ENCODE assay signal across 25 mouse cellular contexts in genomic region chr7:129258331-129258730, GRCm38 (mm10). TPM values are rescaled to one million over a fixed set of nuclear protein-coding genes. Genes with fewer than 3 reads are reported as not detected.
DNase-seq lines count a peak whose midpoint lies in the region; ATAC-seq lines count a peak whose summit lies in the region.
"Had no signal": no experiment of that assay in that cellular context is flagged by ENCODE, and none has a peak within 500 bp of the region (broad histone marks: within the 10 kb centered on the region; RNA-seq: fewer than 3 reads in every experiment).

No protein-coding gene starts in this region.

- DNase-seq in hindbrain, embryonic 11.5 days (ENCODE audit: low spot score): no peak
- DNase-seq in ZHBTc4 (ENCODE audit: low read depth, low spot score): peak; percentile 60
- DNase-seq in left cerebral cortex, postnatal 25 days (ENCODE audit: low spot score in 2 of 2): no peak
- DNase-seq in B cell, adult 2 months: no peak
- DNase-seq: adrenal gland, postnatal 25 days; cerebellum, adult 11 months; cerebellum, postnatal 14 days; forebrain, postnatal 0 days; kidney, postnatal 4 days; layer of hippocampus, adult 9-11 months; right cerebral cortex, adult 18-20 months; thymus, postnatal 25 days had no signal

- WGBS in hindbrain, embryonic 13.5 days: 71% methylated on average over 7 of the region's 7 CpGs
- WGBS in hindbrain, embryonic 11.5 days: 70% methylated on average over 7 of the region's 7 CpGs
- 62% methylated on average over 7 of the region's 7 CpGs for WGBS in hindbrain, embryonic 16.5 days
- WGBS in midbrain, embryonic 15.5 days: 55% methylated on average over 7 of the region's 7 CpGs

- H3K27me3 ChIP-seq in hindbrain, embryonic 13.5 days: peaks cover 42% of the 10 kb centered on the region
- peaks cover 16% of the 10 kb centered on the region for H3K27me3 ChIP-seq in hindbrain, embryonic 11.5 days (ENCODE audit: control insufficient read depth, insufficient read depth, low read length)
- peaks cover 5% of the 10 kb centered on the region; the same call in 1 of the 2 replicates for H3K27me3 ChIP-seq in hindbrain, embryonic 16.5 days (replicated peaks; ENCODE audit: control insufficient read depth, insufficient read depth, low read length)
- peaks cover 3% of the 10 kb centered on the region for H3K27me3 ChIP-seq in midbrain, embryonic 15.5 days (replicated peaks)

- no peak overlapping the region for H3K9ac ChIP-seq in hindbrain, embryonic 13.5 days
- H3K9ac ChIP-seq in hindbrain, embryonic 11.5 days (ENCODE audit: low read depth, low read length): no peak overlapping the region
- H3K9ac ChIP-seq in hindbrain, embryonic 16.5 days (ENCODE audit: low read depth, low read length): no peak overlapping the region
- no peak overlapping the region for H3K9ac ChIP-seq in midbrain, embryonic 15.5 days
- H3K9ac ChIP-seq: embryonic facial prominence, embryonic 12.5 days; forebrain, postnatal 0 days; heart, embryonic 12.5 days; liver, embryonic 14.5 days; lung, embryonic 15.5 days had no signal

- intact Hi-C loops in left cerebral cortex, postnatal 25 days (cut with DNase I): no loop called here

- no peak for ATAC-seq in hindbrain, embryonic 13.5 days (ENCODE audit: low FRiP score)
- no peak for ATAC-seq in hindbrain, embryonic 11.5 days (ENCODE audit: low FRiP score)
- no peak for ATAC-seq in hindbrain, embryonic 16.5 days
- no peak for ATAC-seq in midbrain, embryonic 15.5 days (replicated peaks)
- ATAC-seq: forebrain, postnatal 0 days; Patski had no signal

- no peaks in the 10 kb centered on the region for H3K36me3 ChIP-seq in hindbrain, embryonic 13.5 days
- H3K36me3 ChIP-seq in hindbrain, embryonic 11.5 days (ENCODE audit: control insufficient read depth, insufficient read depth, low read length): no peaks in the 10 kb centered on the region
- no peaks in the 10 kb centered on the region for H3K36me3 ChIP-seq in hindbrain, embryonic 16.5 days (ENCODE audit: control insufficient read depth, insufficient read depth, low read length)
- no peaks in the 10 kb centered on the region for H3K36me3 ChIP-seq in midbrain, embryonic 15.5 days (replicated peaks)
- H3K36me3 ChIP-seq: embryonic facial prominence, embryonic 12.5 days; heart, embryonic 12.5 days; lung, embryonic 15.5 days had no signal

- peaks cover 21% of the 10 kb centered on the region for H3K4me1 ChIP-seq in hindbrain, embryonic 13.5 days (replicated peaks)
- H3K4me1 ChIP-seq in hindbrain, embryonic 11.5 days (replicated peaks; ENCODE audit: control insufficient read depth, insufficient read depth, low read length): 0 out of 2 replicates have a peak, but pooled peaks cover 2% of the 10 kb centered on the region
- H3K4me1 ChIP-seq in hindbrain, embryonic 16.5 days (ENCODE audit: control insufficient read depth, insufficient read depth, low read depth, low read length): peaks cover 11% of the 10 kb centered on the region
- peaks cover 19% of the 10 kb centered on the region for H3K4me1 ChIP-seq in midbrain, embryonic 15.5 days
- H3K4me1 ChIP-seq: embryonic facial prominence, embryonic 12.5 days had no signal

- H3K9me3 ChIP-seq in hindbrain, embryonic 13.5 days: no peaks in the 10 kb centered on the region
- H3K9me3 ChIP-seq in hindbrain, embryonic 11.5 days (ENCODE audit: control insufficient read depth, low read length): no peaks in the 10 kb centered on the region
- no peaks in the 10 kb centered on the region for H3K9me3 ChIP-seq in hindbrain, embryonic 16.5 days (ENCODE audit: control insufficient read depth, low read length)
- no peaks in the 10 kb centered on the region for H3K9me3 ChIP-seq in midbrain, embryonic 15.5 days
- H3K9me3 ChIP-seq: embryonic facial prominence, embryonic 12.5 days; heart, embryonic 12.5 days; lung, embryonic 15.5 days had no signal

- H3K4me3 ChIP-seq in hindbrain, embryonic 13.5 days: 0 out of 2 replicates have a peak overlapping the region, but pooled peaks have one; percentile 50
- no peak overlapping the region for H3K4me3 ChIP-seq in hindbrain, embryonic 11.5 days (ENCODE audit: low read depth, low read length)
- peak overlapping the region; percentile 61; the same call in 1 of the 2 replicates for H3K4me3 ChIP-seq in hindbrain, embryonic 16.5 days (ENCODE audit: low read length)
- no peak overlapping the region for H3K4me3 ChIP-seq in midbrain, embryonic 15.5 days
- H3K4me3 ChIP-seq: embryonic facial prominence, embryonic 12.5 days; erythroblast, embryonic 14.5 days; heart, embryonic 12.5 days; lung, embryonic 15.5 days had no signal

- peak overlapping the region; percentile 87 for H3K4me2 ChIP-seq in hindbrain, embryonic 13.5 days
- H3K4me2 ChIP-seq in hindbrain, embryonic 11.5 days (replicated peaks; ENCODE audit: low read depth, low read length): no peak overlapping the region
- peak overlapping the region; percentile 95 for H3K4me2 ChIP-seq in hindbrain, embryonic 16.5 days (ENCODE audit: low read length)
- H3K4me2 ChIP-seq in midbrain, embryonic 15.5 days: peak overlapping the region; percentile 96; the same call in 1 of the 2 replicates
- H3K4me2 ChIP-seq: embryonic facial prominence, embryonic 12.5 days; heart, embryonic 12.5 days; lung, embryonic 15.5 days had no signal

- H3K27ac ChIP-seq in hindbrain, embryonic 13.5 days: no peak overlapping the region
- no peak overlapping the region for H3K27ac ChIP-seq in hindbrain, embryonic 11.5 days (ENCODE audit: low read depth, low read length)
- no peak overlapping the region for H3K27ac ChIP-seq in hindbrain, embryonic 16.5 days (ENCODE audit: low read depth, low read length)
- no peak overlapping the region for H3K27ac ChIP-seq in midbrain, embryonic 15.5 days
- H3K27ac ChIP-seq: embryonic facial prominence, embryonic 12.5 days; liver, embryonic 14.5 days; lung, embryonic 15.5 days; macrophage had no signal

RNA-seq across cellular contexts. Expression of gene Plpp4, which starts 1.5 kb away (rescaled TPM):
- 7.5 and 9.3 TPM in 2 replicates for polyA plus RNA-seq in hindbrain, embryonic 13.5 days (2015; fragmentation: Nextera tagmentation; extraction: Ambion mirVana)
- polyA plus RNA-seq in hindbrain, embryonic 11.5 days (2014; fragmentation: Nextera tagmentation; extraction: Ambion mirVana): 1.5 and 2.6 TPM in 2 replicates
- 15.2 and 15.6 TPM in 2 replicates for polyA plus RNA-seq in hindbrain, embryonic 16.5 days (2015; fragmentation: Nextera tagmentation; extraction: Ambion mirVana)
- 9.7 and 10.5 TPM in 2 replicates for polyA plus RNA-seq in midbrain, embryonic 15.5 days (2015; fragmentation: Nextera tagmentation; extraction: Ambion mirVana)
- total RNA-seq in left cerebral cortex, postnatal 25 days (2021): 10 to 100 TPM; 11.4 to 12.4 TPM
- total RNA-seq: adrenal gland, postnatal 25 days; ES-E14; heart, postnatal 25 days had no signal
- polyA plus RNA-seq: erythroblast, embryonic 14.5 days; macrophage; Patski; small intestine, adult 2 months had no signal

Comparison
In these comparisons a context has a peak if more than half of its experiments do, and no peak if none do; other contexts are left out.
1. H3K4me3 ChIP-seq: peak in hindbrain, embryonic 13.5 days (single experiment) and hindbrain, embryonic 16.5 days (single experiment); none in hindbrain, embryonic 11.5 days (single experiment) and midbrain, embryonic 15.5 days (single experiment).